Mouse (Mus musculus) adrenal gland, postnatal 10 days (tissue): ENCODE data around the gene Gm436. TPM values are rescaled to one million over a fixed set of nuclear protein-coding genes. Genes with fewer than 3 reads are reported as not detected.

Experiments used
- DNase-seq: peaks from one replicate; pipeline ENCODE4 v3.0.0; 2021; ENCODE audit warnings: mixed read lengths
- long read RNA-seq, 2 experiments: library from polyadenylated mRNA; stranded (forward); transcript quantifications; one replicate each; pipeline ENCODE4 v2.0.0; 2021
- total RNA-seq, 2 experiments: library from RNA; stranded (reverse); gene quantifications; 2 replicates each; pipeline ENCODE4 v1.2.3; 2021

Gm436 gene
- total RNA-seq, result not detected
- long read RNA-seq, experiment 1, result 0 reads
- long read RNA-seq, experiment 2, result 0 reads

- no peak for DNase-seq
Measured at GRCm38 (mm10) chr4:144686268-144686667, at the start of gene Gm436. Gene Gm436, minus strand, starts transcription at chr4:144686368.

DNA sequence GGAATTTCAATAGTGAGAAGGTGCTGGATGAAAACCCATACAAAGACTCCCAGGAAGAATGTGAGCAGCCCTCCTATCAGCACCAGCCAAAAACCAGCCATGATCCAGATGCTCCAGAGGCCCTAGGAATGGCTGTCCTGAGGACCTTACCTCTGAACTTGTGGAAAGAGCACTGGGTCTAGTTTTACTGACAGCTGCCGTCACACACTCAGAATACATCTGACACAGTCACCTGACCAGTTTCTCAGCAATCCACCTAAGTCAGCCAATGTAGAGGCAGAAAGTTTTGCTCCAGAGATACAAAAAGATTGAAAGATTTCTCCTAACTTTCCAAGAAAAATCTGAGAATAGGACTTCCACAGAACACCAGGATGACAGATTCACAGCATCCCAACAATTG lies 35.1 kb upstream of the Gm436 start, which contains the start of gene Gm13178:
Gene Gm13178, minus strand, starts transcription at position 101 of the 400 bp plus-strand sequence.
- no peak for DNase-seq

- no peak for DNase-seq
Measured at GRCm38 (mm10) chr4:144719691-144720090, 33.5 kb upstream of the Gm436 start.

DNA sequence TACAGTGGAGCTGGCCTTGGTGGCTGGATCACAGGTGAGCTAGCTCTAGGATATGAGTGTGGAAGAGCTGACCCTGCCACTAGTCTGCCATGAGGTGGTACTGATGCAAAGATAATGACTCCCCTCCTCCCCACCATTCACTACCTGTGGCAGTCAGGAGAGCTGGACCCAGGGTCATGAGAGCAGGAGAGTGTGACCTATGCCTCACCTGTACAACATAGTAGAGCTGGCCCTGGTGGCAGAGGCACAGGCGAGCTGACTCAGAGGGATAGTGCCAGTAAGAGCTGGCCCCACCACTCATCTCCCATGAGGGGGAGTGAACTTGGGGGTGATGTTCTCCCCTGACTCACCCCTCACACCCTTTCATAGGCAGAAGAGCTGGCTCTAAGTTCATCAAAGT lies 32.1 kb upstream of the Gm436 start:
- no peak for DNase-seq

GRCm38 (mm10) chr4:144638263-144638662 lies 47.9 kb downstream of the Gm436 start:
- no peak for DNase-seq

Other genes with a start within 250 kb of the Gm436 start
- not detected for gene 1700012P22Rik, start 247.6 kb downstream of the Gm436 start, total RNA-seq
- gene Gm9944, start 233.1 kb downstream of the Gm436 start, total RNA-seq, result not detected
- gene Aadacl3, start 222.6 kb downstream of the Gm436 start, total RNA-seq, result not detected
- gene 9430007A20Rik, start 166.5 kb downstream of the Gm436 start, total RNA-seq, result not detected
- not detected for gene Gm13124, start 121.2 kb downstream of the Gm436 start, total RNA-seq
- gene Aadacl4, start 72.7 kb downstream of the Gm436 start, total RNA-seq, result not detected
- not detected for gene Gm13178, start 35.0 kb upstream of the Gm436 start, total RNA-seq
- not detected for gene Gm438, start 100.2 kb upstream of the Gm436 start, total RNA-seq
- gene Dhrs3, start 206.5 kb upstream of the Gm436 start, total RNA-seq, result 100 to 1,000 TPM; 108 to 126 TPM